Mouse (Mus musculus) lung, embryonic 15.5 days (tissue): Measurements from ENCODE around the gene Dkk3. TPM values are rescaled to one million over a fixed set of nuclear protein-coding genes. Genes with fewer than 3 reads are reported as not detected.
A peak's percentile ranks its signal among the peaks of the same experiment; 100 is the strongest.

ENCODE experiments used
- ATAC-seq: fragments of 200-750 bp; cut with Nextera tagmentation; 2 replicates; pipeline ENCODE4 v1.8.0; 2017; ENCODE audit warnings: moderate number of reproducible peaks, borderline replicate concordance; ENCODE audit not compliant: low FRiP score, low TSS enrichment; ENCODE audit errors: extremely low read depth
- H3K27ac ChIP-seq: fragments of 300-500 bp; sonication (generic); 2 replicates; pipeline ENCODE4 v1.5.1; 2015; ENCODE audit warnings: moderate library complexity, mild to moderate bottlenecking, inconsistent platforms
- H3K27me3 ChIP-seq: fragments of 300-500 bp; sonication (generic); 2 replicates; pipeline ENCODE4 v1.6.1; 2015; ENCODE audit warnings: inconsistent platforms
- H3K36me3 ChIP-seq: fragments of 300-500 bp; sonication (generic); 2 replicates; pipeline ENCODE4 v1.6.1; 2015; ENCODE audit warnings: inconsistent platforms
- H3K4me1 ChIP-seq: fragments of 300-500 bp; sonication (generic); 2 replicates; pipeline ENCODE4 v1.6.1; 2015; ENCODE audit warnings: inconsistent platforms
- H3K4me2 ChIP-seq: fragments of 300-500 bp; sonication (generic); 2 replicates; pipeline ENCODE4 v1.6.1; 2015; ENCODE audit warnings: inconsistent platforms, mild to moderate bottlenecking, moderate library complexity
- H3K4me3 ChIP-seq: fragments of 300-500 bp; sonication (generic); 2 replicates; pipeline ENCODE4 v1.5.1; 2015; ENCODE audit warnings: mild to moderate bottlenecking, inconsistent platforms
- H3K9ac ChIP-seq: fragments of 300-500 bp; sonication (generic); 2 replicates; pipeline ENCODE4 v1.6.1; 2015; ENCODE audit warnings: inconsistent platforms
- H3K9me3 ChIP-seq: fragments of 300-500 bp; sonication (generic); 2 replicates; pipeline ENCODE4 v1.6.1; 2016; ENCODE audit warnings: inconsistent platforms
- WGBS: fragments of 180-500 bp; shearing (Covaris S2); methylation state at CpG from one replicate; pipeline ENCODE4 v1.1.7; 2015; 5-methylcytosine and 5-hydroxymethylcytosine counted together
- polyA plus RNA-seq: library from polyadenylated mRNA; unstranded; fragments of >200 nt; fragmentation: Nextera tagmentation; extraction: Ambion mirVana; gene quantifications from 2 replicates; pipeline ENCODE4 v1.2.1, GENCODE M21; 2015

Dkk3 gene
- polyA plus RNA-seq, 1 experiment from 2014 or later = 44.2 TPM

- Histone ChIP-seq H3K27me3 (no peaks in the 10 kb centered on the region), H3K36me3 (no peaks in the 10 kb centered on the region), H3K9me3 (no peaks in the 10 kb centered on the region), H3K9ac (no peak overlapping the region), H3K27ac (no peak overlapping the region), H3K4me1 (0 out of 2 replicates have a peak, but pooled peaks cover 6% of the 10 kb centered on the region), H3K4me3 (no peak overlapping the region), H3K4me2 (no peak overlapping the region)
- 80% methylated on average over 2 of the region's 2 CpGs for WGBS
- no peak for ATAC-seq
Measured at GRCm38 (mm10) chr7:112140725-112141124, 18.1 kb downstream of the Dkk3 start.

GRCm38 (mm10) chr7:112138509-112139405 lies 20.1 kb downstream of the Dkk3 start:
- Histone ChIP-seq H3K4me2 (no peak overlapping the region), H3K27me3 (no peaks in the 10 kb centered on the region), H3K27ac (peak overlapping the region; percentile 31; the same call in 1 of the 2 replicates), H3K36me3 (no peaks in the 10 kb centered on the region), H3K4me1 (0 out of 2 replicates have a peak, but pooled peaks cover 6% of the 10 kb centered on the region), H3K9me3 (no peaks in the 10 kb centered on the region), H3K4me3 (no peak overlapping the region), H3K9ac (no peak overlapping the region)
- 61% methylated on average over 11 of the region's 11 CpGs for WGBS
- ATAC-seq = 0 out of 2 replicates have a peak, but pooled peaks have one; percentile 43

- H3K4me1 ChIP-seq = 0 out of 2 replicates have a peak, but pooled peaks cover 6% of the 10 kb centered on the region
- H3K9ac ChIP-seq = no peak overlapping the region
- H3K27ac ChIP-seq = no peak overlapping the region
- no peaks in the 10 kb centered on the region for H3K27me3 ChIP-seq
- no peaks in the 10 kb centered on the region for H3K9me3 ChIP-seq
- no peaks in the 10 kb centered on the region for H3K36me3 ChIP-seq
- no peak for ATAC-seq
- no peak overlapping the region for H3K4me3 ChIP-seq
- 65% methylated on average over 7 of the region's 7 CpGs for whole genome bisulfite sequencing
- no peak overlapping the region for H3K4me2 ChIP-seq
Measured at GRCm38 (mm10) chr7:112138168-112138508, 20.7 kb downstream of the Dkk3 start.

GRCm38 (mm10) chr7:112136537-112136936 lies 22.3 kb downstream of the Dkk3 start:
- H3K4me2 ChIP-seq = no peak overlapping the region
- 80% methylated on average over 5 of the region's 5 CpGs for WGBS

GRCm38 (mm10) chr7:112135161-112135560 lies 23.7 kb downstream of the Dkk3 start:
- Histone ChIP-seq H3K4me2 (no peak overlapping the region), H3K27me3 (no peaks in the 10 kb centered on the region), H3K9me3 (no peaks in the 10 kb centered on the region), H3K27ac (no peak overlapping the region), H3K4me1 (0 out of 2 replicates have a peak, but pooled peaks cover 6% of the 10 kb centered on the region), H3K4me3 (no peak overlapping the region), H3K36me3 (no peaks in the 10 kb centered on the region), H3K9ac (no peak overlapping the region)
- no peak for ATAC-seq
- 83% methylated on average over 4 of the region's 4 CpGs for WGBS

More at GRCm38 (mm10) chr7:112136537-112136936, 22.3 kb downstream of the Dkk3 start:
- 0 out of 2 replicates have a peak, but pooled peaks cover 6% of the 10 kb centered on the region for H3K4me1 ChIP-seq
- no peaks in the 10 kb centered on the region for H3K27me3 ChIP-seq
- no peaks in the 10 kb centered on the region for H3K9me3 ChIP-seq
- ATAC-seq = no peak
- no peak overlapping the region for H3K27ac ChIP-seq
- no peak overlapping the region for H3K4me3 ChIP-seq
- H3K9ac ChIP-seq = no peak overlapping the region
- H3K36me3 ChIP-seq = no peaks in the 10 kb centered on the region

- 81% methylated on average over 5 of the region's 5 CpGs for WGBS
- Histone ChIP-seq H3K4me3 (no peak overlapping the region), H3K36me3 (no peaks in the 10 kb centered on the region), H3K4me2 (no peak overlapping the region), H3K27me3 (no peaks in the 10 kb centered on the region), H3K27ac (no peak overlapping the region), H3K9ac (no peak overlapping the region), H3K4me1 (no peaks in the 10 kb centered on the region), H3K9me3 (no peaks in the 10 kb centered on the region)
- no peak for ATAC-seq
Measured at GRCm38 (mm10) chr7:112133277-112133676, 25.6 kb downstream of the Dkk3 start.

- no peaks in the 10 kb centered on the region for H3K9me3 ChIP-seq
- no peaks in the 10 kb centered on the region for H3K4me1 ChIP-seq
- 78% methylated on average over 6 of the region's 6 CpGs for WGBS
- H3K4me2 ChIP-seq = no peak overlapping the region
- H3K9ac ChIP-seq = no peak overlapping the region
- ATAC-seq = no peak
- no peak overlapping the region for H3K27ac ChIP-seq
- no peaks in the 10 kb centered on the region for H3K27me3 ChIP-seq
- no peaks in the 10 kb centered on the region for H3K36me3 ChIP-seq
- no peak overlapping the region for H3K4me3 ChIP-seq
Measured at GRCm38 (mm10) chr7:112132005-112132404, 26.9 kb downstream of the Dkk3 start.

GRCm38 (mm10) chr7:112130660-112131059 lies 28.2 kb downstream of the Dkk3 start:
- ATAC-seq = no peak
- 96% methylated on average over 3 of the region's 3 CpGs for WGBS

GRCm38 (mm10) chr7:112129851-112130250 lies 29.0 kb downstream of the Dkk3 start:
- Histone ChIP-seq H3K4me1 (no peaks in the 10 kb centered on the region), H3K36me3 (no peaks in the 10 kb centered on the region), H3K27ac (no peak overlapping the region), H3K9ac (no peak overlapping the region), H3K9me3 (no peaks in the 10 kb centered on the region), H3K4me2 (no peak overlapping the region), H3K4me3 (no peak overlapping the region), H3K27me3 (no peaks in the 10 kb centered on the region)
- no peak for ATAC-seq
- WGBS = 77% methylated on average over 6 of the region's 6 CpGs

More at GRCm38 (mm10) chr7:112130660-112131059, 28.2 kb downstream of the Dkk3 start:
- H3K27me3 ChIP-seq = no peaks in the 10 kb centered on the region
- H3K27ac ChIP-seq = no peak overlapping the region
- no peaks in the 10 kb centered on the region for H3K36me3 ChIP-seq
- no peak overlapping the region for H3K4me2 ChIP-seq
- H3K4me3 ChIP-seq = no peak overlapping the region
- no peaks in the 10 kb centered on the region for H3K9me3 ChIP-seq
- H3K4me1 ChIP-seq = no peaks in the 10 kb centered on the region
- H3K9ac ChIP-seq = no peak overlapping the region

- no peak for ATAC-seq
- Histone ChIP-seq H3K27ac (no peak overlapping the region), H3K9ac (no peak overlapping the region), H3K9me3 (no peaks in the 10 kb centered on the region), H3K36me3 (no peaks in the 10 kb centered on the region), H3K27me3 (no peaks in the 10 kb centered on the region), H3K4me3 (no peak overlapping the region), H3K4me1 (no peaks in the 10 kb centered on the region), H3K4me2 (no peak overlapping the region)
- WGBS = 68% methylated on average over 4 of the region's 4 CpGs
Measured at GRCm38 (mm10) chr7:112128810-112129209, 30.0 kb downstream of the Dkk3 start.

GRCm38 (mm10) chr7:112127954-112128353 lies 30.9 kb downstream of the Dkk3 start:
- no peak for ATAC-seq
- H3K9me3 ChIP-seq = no peaks in the 10 kb centered on the region
- H3K27me3 ChIP-seq = no peaks in the 10 kb centered on the region
- H3K27ac ChIP-seq = no peak overlapping the region
- WGBS = 70% methylated on average over 4 of the region's 4 CpGs
- H3K4me3 ChIP-seq = no peak overlapping the region
- no peaks in the 10 kb centered on the region for H3K4me1 ChIP-seq
- H3K4me2 ChIP-seq = no peak overlapping the region
- H3K9ac ChIP-seq = no peak overlapping the region
- no peaks in the 10 kb centered on the region for H3K36me3 ChIP-seq

- 46% methylated on average over 5 of the region's 5 CpGs for WGBS
- H3K27ac ChIP-seq = no peak overlapping the region
- H3K9ac ChIP-seq = no peak overlapping the region
- no peak overlapping the region for H3K4me2 ChIP-seq
- no peak for ATAC-seq
- H3K36me3 ChIP-seq = no peaks in the 10 kb centered on the region
- H3K4me3 ChIP-seq = no peak overlapping the region
- H3K27me3 ChIP-seq = no peaks in the 10 kb centered on the region
- H3K4me1 ChIP-seq = no peaks in the 10 kb centered on the region
- H3K9me3 ChIP-seq = no peaks in the 10 kb centered on the region
Measured at GRCm38 (mm10) chr7:112127085-112127637, 31.7 kb downstream of the Dkk3 start.
